In genomic region chr9:82404010-82404409, GRCm38 (mm10) we compare ENCODE assay signal across 20 mouse cellular contexts.
DNase-seq lines count a peak whose midpoint lies in the region; ATAC-seq and TF ChIP-seq lines count a peak whose summit lies in the region.
"Had no signal": no experiment of that assay in that cellular context is flagged by ENCODE, and none has a peak within 500 bp of the region (broad histone marks: within the 10 kb centered on the region; RNA-seq: fewer than 3 reads in every experiment).

No protein-coding gene starts in this region.

- H3K4me1 ChIP-seq in heart, adult 2 months (ENCODE audit: control insufficient read depth, insufficient read depth, low read length): no peaks in the 10 kb centered on the region
- no peaks in the 10 kb centered on the region for H3K4me1 ChIP-seq in heart, embryonic 10.5 days
- no peaks in the 10 kb centered on the region for H3K4me1 ChIP-seq in lung, postnatal 0 days (ENCODE audit: insufficient read depth, low read depth, low read length)
- H3K4me1 ChIP-seq in stomach, postnatal 0 days (replicated peaks; ENCODE audit: control insufficient read depth, insufficient read depth): no peaks in the 10 kb centered on the region
- H3K4me1 ChIP-seq in hindbrain, embryonic 14.5 days (replicated peaks; ENCODE audit: control insufficient read depth, insufficient read depth, low read length): no peaks in the 10 kb centered on the region
- H3K4me1 ChIP-seq: embryonic facial prominence, embryonic 13.5 days; forebrain, embryonic 15.5 days; heart, embryonic 15.5 days; hindbrain, embryonic 13.5 days; megakaryocyte, embryonic 14.5 days had no signal

- H3K36me3 ChIP-seq in heart, adult 2 months (ENCODE audit: control insufficient read depth, insufficient read depth, low read length): no peaks in the 10 kb centered on the region
- H3K36me3 ChIP-seq in heart, embryonic 10.5 days: no peaks in the 10 kb centered on the region
- H3K36me3 ChIP-seq in lung, postnatal 0 days (ENCODE audit: insufficient read depth, low read length): no peaks in the 10 kb centered on the region
- H3K36me3 ChIP-seq in stomach, postnatal 0 days (ENCODE audit: control insufficient read depth, insufficient read depth, low read length): no peaks in the 10 kb centered on the region
- no peaks in the 10 kb centered on the region for H3K36me3 ChIP-seq in hindbrain, embryonic 14.5 days (replicated peaks; ENCODE audit: control insufficient read depth, insufficient read depth)
- H3K36me3 ChIP-seq: embryonic facial prominence, embryonic 13.5 days; forebrain, embryonic 15.5 days; heart, embryonic 15.5 days; hindbrain, embryonic 13.5 days had no signal

- no peak for DNase-seq in heart, adult 2 months
- DNase-seq in heart, embryonic 10.5 days (ENCODE audit: low spot score): no peak
- DNase-seq in lung, postnatal 0 days (ENCODE audit: low spot score): peak; percentile 22
- no peak for DNase-seq in lung, postnatal 10 days
- DNase-seq in fat pad, adult 2 months (ENCODE audit: extremely low read depth, low read depth, low spot score): peak; percentile 66
- DNase-seq in stomach, postnatal 0 days (ENCODE audit: low spot score): peak; percentile 72
- DNase-seq in testis, postnatal 10 days (ENCODE audit: low spot score): no peak
- DNase-seq in hindbrain, embryonic 14.5 days (ENCODE audit: low spot score): no peak
- DNase-seq: adrenal gland, postnatal 25 days; gastrocnemius, postnatal 10 days; right cerebral cortex, postnatal 25 days; thymus, postnatal 4 days had no signal

- H3K4me2 ChIP-seq in lung, postnatal 0 days (replicated peaks; ENCODE audit: low read depth, low read length): no peak overlapping the region
- no peak overlapping the region for H3K4me2 ChIP-seq in stomach, postnatal 0 days (replicated peaks; ENCODE audit: low read depth)
- H3K4me2 ChIP-seq in hindbrain, embryonic 14.5 days (replicated peaks): no peak overlapping the region
- H3K4me2 ChIP-seq: embryonic facial prominence, embryonic 13.5 days; forebrain, embryonic 15.5 days; heart, embryonic 15.5 days; hindbrain, embryonic 13.5 days; liver, embryonic 11.5 days had no signal

- TF ChIP-seq EP300 in heart, adult 2 months (IDR thresholded peaks at IDR 0.05; ENCODE audit: insufficient read depth, low read depth, low read length): no peak
- TF ChIP-seq EP300 in lung, postnatal 0 days (IDR thresholded peaks at IDR 0.05): no peak
- no peak for TF ChIP-seq EP300 in stomach, postnatal 0 days (optimal IDR thresholded peaks at IDR 0.05)

- no peaks in the 10 kb centered on the region for H3K79me2 ChIP-seq in heart, adult 2 months (replicated peaks; ENCODE audit: control insufficient read depth, insufficient read depth, low read length)

- no peaks in the 10 kb centered on the region for H3K9me3 ChIP-seq in heart, embryonic 10.5 days
- H3K9me3 ChIP-seq in lung, postnatal 0 days (ENCODE audit: low read length): no peaks in the 10 kb centered on the region
- H3K9me3 ChIP-seq in stomach, postnatal 0 days (ENCODE audit: control insufficient read depth, low read length): no peaks in the 10 kb centered on the region
- H3K9me3 ChIP-seq in hindbrain, embryonic 14.5 days (ENCODE audit: control insufficient read depth, low read length): no peaks in the 10 kb centered on the region
- H3K9me3 ChIP-seq: embryonic facial prominence, embryonic 13.5 days; forebrain, embryonic 15.5 days; heart, embryonic 15.5 days; hindbrain, embryonic 13.5 days; megakaryocyte, embryonic 14.5 days had no signal

- intact Hi-C loops in heart, adult 2 months (cut with DNase I): no loop called here

- no peak overlapping the region for H3K27ac ChIP-seq in heart, adult 2 months
- no peak overlapping the region for H3K27ac ChIP-seq in heart, embryonic 10.5 days
- H3K27ac ChIP-seq in lung, postnatal 0 days (ENCODE audit: low read length): no peak overlapping the region
- H3K27ac ChIP-seq in stomach, postnatal 0 days (replicated peaks): no peak overlapping the region
- no peak overlapping the region for H3K27ac ChIP-seq in hindbrain, embryonic 14.5 days
- H3K27ac ChIP-seq: embryonic facial prominence, embryonic 13.5 days; forebrain, embryonic 15.5 days; heart, embryonic 15.5 days; hindbrain, embryonic 13.5 days; layer of hippocampus, adult 2 months had no signal

- ATAC-seq in lung, postnatal 0 days: no peak
- ATAC-seq in stomach, postnatal 0 days (ENCODE audit: low FRiP score, low TSS enrichment): peak; percentile 99
- ATAC-seq in hindbrain, embryonic 14.5 days (ENCODE audit: low FRiP score): no peak
- ATAC-seq: forebrain, embryonic 15.5 days had no signal

- H3K27me3 ChIP-seq in heart, adult 2 months (ENCODE audit: control insufficient read depth, insufficient read depth, low read length): no peaks in the 10 kb centered on the region
- no peaks in the 10 kb centered on the region for H3K27me3 ChIP-seq in heart, embryonic 10.5 days (ENCODE audit: insufficient read depth, poor library complexity, severe bottlenecking)
- no peaks in the 10 kb centered on the region for H3K27me3 ChIP-seq in lung, postnatal 0 days (replicated peaks; ENCODE audit: insufficient read depth, low read length)
- H3K27me3 ChIP-seq in stomach, postnatal 0 days (ENCODE audit: control insufficient read depth, insufficient read depth, low read length): no peaks in the 10 kb centered on the region
- H3K27me3 ChIP-seq in hindbrain, embryonic 14.5 days (ENCODE audit: control insufficient read depth, insufficient read depth, low read length): no peaks in the 10 kb centered on the region
- H3K27me3 ChIP-seq: embryonic facial prominence, embryonic 13.5 days; forebrain, embryonic 15.5 days; heart, embryonic 15.5 days; hindbrain, embryonic 13.5 days; megakaryocyte, embryonic 14.5 days had no signal

- TF ChIP-seq POLR2A in heart, adult 2 months (IDR thresholded peaks at IDR 0.05; ENCODE audit: insufficient read depth, low read depth, low read length): no peak

- TF ChIP-seq CTCF in heart, adult 2 months (IDR thresholded peaks at IDR 0.05): 0 out of 2 replicates have a peak, but pooled peaks have one; percentile 8
- peak; percentile 37 for TF ChIP-seq CTCF in lung, postnatal 0 days (IDR thresholded peaks at IDR 0.05)
- peak; percentile 73 for TF ChIP-seq CTCF in stomach, postnatal 0 days (IDR thresholded peaks at IDR 0.05; ENCODE audit: low read depth)

- H3K9ac ChIP-seq in heart, adult 2 months (ENCODE audit: low read depth, low read length): no peak overlapping the region
- H3K9ac ChIP-seq in lung, postnatal 0 days (replicated peaks; ENCODE audit: low read depth): no peak overlapping the region
- H3K9ac ChIP-seq in stomach, postnatal 0 days (ENCODE audit: low read length): no peak overlapping the region
- H3K9ac ChIP-seq in hindbrain, embryonic 14.5 days: no peak overlapping the region
- H3K9ac ChIP-seq: embryonic facial prominence, embryonic 13.5 days; forebrain, embryonic 15.5 days; heart, embryonic 15.5 days; hindbrain, embryonic 13.5 days had no signal

- no peak overlapping the region for H3K4me3 ChIP-seq in heart, adult 2 months
- no peak overlapping the region for H3K4me3 ChIP-seq in heart, embryonic 10.5 days
- H3K4me3 ChIP-seq in lung, postnatal 0 days (ENCODE audit: low read depth, low read length): no peak overlapping the region
- no peak overlapping the region for H3K4me3 ChIP-seq in stomach, postnatal 0 days (ENCODE audit: low read depth, low read length)
- no peak overlapping the region for H3K4me3 ChIP-seq in hindbrain, embryonic 14.5 days (replicated peaks; ENCODE audit: low read length)
- H3K4me3 ChIP-seq: embryonic facial prominence, embryonic 13.5 days; forebrain, embryonic 15.5 days; heart, embryonic 15.5 days; hindbrain, embryonic 13.5 days; layer of hippocampus, adult 2 months; megakaryocyte, embryonic 14.5 days; myocyte had no signal

Comparison
In these comparisons a context has a peak if more than half of its experiments do, and no peak if none do; other contexts are left out.
1. DNase-seq: peak in lung, postnatal 0 days (single experiment), fat pad, adult 2 months (single experiment) and stomach, postnatal 0 days (single experiment); none in heart, adult 2 months (0 of 2), heart, embryonic 10.5 days (single experiment), lung, postnatal 10 days (single experiment), testis, postnatal 10 days (single experiment) and hindbrain, embryonic 14.5 days (single experiment).
2. CTCF ChIP-seq: peak in every context shown above with its lines; median percentile 73 in stomach, postnatal 0 days; 37 in lung, postnatal 0 days; 8 in heart, adult 2 months.